Mouse (Mus musculus) megakaryocyte-erythroid progenitor cell, adult 5-6 weeks (primary cell): ENCODE results near the gene Nr1h3. TPM values are rescaled to one million over a fixed set of nuclear protein-coding genes. Genes with fewer than 3 reads are reported as not detected.

Experiments
- ATAC-seq: replicated peaks from 2 replicates; pipeline ENCODE4 v1.8.0; 2016; ENCODE audit warnings: mild to moderate bottlenecking, inconsistent platforms; ENCODE audit not compliant: severe bottlenecking, poor library complexity, low FRiP score, low TSS enrichment
- total RNA-seq, 2 experiments: library from RNA; stranded (forward) in 1 of 2; stranded (reverse) in 1 of 2; fragments of 200-1000, 215-1000 nt in 1 of 2; fragments of >200 nt in 1 of 2; fragmentation: Nextera tagmentation in 1 of 2; gene quantifications; 2 replicates each; pipeline ENCODE4 v1.2.3; 2014 to 2017

The Nr1h3 gene
- total RNA-seq, 2 experiments from 2014 or later = not detected

DNA sequence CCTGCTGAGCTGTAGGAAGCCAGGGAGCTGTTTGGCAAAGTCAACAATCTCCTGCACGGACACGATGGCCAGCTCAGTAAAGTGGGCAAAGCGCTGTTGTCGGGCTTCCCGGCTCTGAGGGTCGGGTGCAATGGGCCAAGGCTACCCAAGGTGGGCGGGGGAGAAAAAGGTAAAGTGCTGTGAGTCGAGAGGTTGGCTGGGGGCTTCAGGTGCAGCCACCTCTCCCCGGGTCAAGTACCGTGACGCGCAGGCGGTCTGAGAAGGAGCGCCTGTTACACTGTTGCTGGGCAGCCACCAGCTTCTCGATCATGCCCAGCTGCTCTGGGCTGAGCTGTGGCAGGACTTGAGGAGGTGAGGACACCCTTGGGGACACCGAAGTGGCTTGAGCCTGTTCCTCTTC, 12.1 kb downstream of the Nr1h3 start:
- no peak for ATAC-seq

DNA sequence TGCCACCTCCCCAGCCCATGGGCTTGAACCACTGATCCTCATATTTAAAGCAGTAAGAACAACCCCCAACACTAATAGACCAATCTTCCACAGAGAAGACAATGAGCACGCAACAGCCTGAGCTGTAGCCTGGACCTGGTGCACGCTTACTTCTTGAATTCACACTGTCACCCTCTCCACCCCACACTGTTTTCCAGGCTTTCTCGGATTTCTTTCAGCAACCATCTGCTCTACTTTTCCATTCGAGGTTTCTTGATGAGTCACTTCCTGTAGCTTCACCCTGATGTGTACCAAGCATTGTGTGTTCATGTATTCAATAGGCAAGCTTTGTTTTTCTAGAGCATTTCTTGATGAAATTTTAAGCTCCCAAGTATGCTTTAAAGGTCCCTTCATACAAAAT, 15.2 kb downstream of the Nr1h3 start:
- no peak for ATAC-seq

DNA sequence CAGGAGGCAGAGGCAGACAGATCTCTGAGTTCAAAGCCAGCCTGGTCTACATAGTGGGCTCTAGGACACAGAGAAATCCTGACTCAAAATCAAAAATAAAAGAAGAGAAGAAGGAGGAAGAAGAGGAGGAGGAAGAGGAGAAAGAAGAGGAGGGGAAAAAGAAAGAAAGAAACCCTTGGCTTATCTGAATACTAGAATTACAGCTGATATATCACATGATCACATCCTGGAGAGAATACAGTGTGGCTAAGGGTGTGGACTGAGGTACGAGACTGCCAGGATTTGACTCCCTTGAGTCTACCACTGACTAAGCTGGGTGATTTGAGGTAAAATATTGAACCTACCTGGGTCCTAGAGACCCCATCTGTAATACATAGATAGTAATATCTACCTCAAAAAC, 16.4 kb downstream of the Nr1h3 start:
- no peak for ATAC-seq

DNA sequence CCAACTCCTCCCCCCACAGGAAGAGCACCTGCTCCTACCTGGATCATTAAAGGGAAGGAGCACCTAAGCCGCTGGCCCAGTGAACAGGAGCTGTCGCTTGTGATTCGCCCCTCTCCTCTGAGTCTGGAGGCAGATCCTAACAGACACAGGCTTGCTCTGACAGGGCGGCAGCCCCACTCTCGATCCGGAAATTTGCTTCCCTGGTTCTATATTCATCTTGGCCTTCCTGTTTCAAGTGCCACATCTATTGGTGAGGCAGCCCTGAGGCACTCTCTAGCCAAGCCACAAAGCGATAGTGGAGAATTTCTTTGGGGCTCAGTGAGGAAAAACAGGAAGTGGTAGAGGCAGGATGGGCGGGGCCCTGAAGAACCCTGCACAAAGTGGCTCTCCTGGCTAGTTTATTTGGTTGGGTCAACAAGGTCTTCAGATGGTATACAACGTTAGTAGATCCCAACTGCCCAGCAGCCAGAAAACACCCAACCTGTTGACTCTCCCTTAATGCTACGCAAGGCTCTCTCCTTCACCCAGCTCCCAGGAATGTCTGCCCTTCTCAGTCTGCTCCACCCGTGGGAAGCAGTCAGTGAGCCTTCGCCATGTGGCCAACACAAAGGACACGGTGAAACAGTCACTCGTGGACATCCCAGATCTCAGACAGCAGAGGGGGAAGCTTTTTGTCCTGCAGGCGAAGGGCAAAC, 18.8 kb downstream of the Nr1h3 start, which contains the start of gene Madd:
Madd (minus strand) TSS at position 127 of the 695 bp plus-strand sequence.
- ATAC-seq = peak; percentile 68

DNA sequence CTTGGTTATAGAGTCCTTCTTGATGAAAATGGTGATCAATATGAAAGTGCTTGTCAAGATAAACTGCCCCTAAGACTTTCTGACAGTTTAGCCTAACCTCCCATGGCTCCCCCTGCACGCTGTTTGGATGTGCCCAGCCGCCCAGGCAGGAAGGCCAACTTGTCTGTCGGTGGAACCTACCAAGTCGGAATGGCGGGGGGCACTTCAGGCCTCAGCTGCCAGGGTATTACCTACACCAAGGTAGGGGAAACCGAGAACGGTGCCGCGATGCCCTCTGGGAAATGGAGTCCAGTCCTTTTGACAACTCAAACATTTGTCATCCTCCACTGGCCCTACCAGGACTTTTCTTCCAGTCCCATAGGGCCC, 19.5 kb downstream of the Nr1h3 start:
- peak; percentile 90 for ATAC-seq

DNA sequence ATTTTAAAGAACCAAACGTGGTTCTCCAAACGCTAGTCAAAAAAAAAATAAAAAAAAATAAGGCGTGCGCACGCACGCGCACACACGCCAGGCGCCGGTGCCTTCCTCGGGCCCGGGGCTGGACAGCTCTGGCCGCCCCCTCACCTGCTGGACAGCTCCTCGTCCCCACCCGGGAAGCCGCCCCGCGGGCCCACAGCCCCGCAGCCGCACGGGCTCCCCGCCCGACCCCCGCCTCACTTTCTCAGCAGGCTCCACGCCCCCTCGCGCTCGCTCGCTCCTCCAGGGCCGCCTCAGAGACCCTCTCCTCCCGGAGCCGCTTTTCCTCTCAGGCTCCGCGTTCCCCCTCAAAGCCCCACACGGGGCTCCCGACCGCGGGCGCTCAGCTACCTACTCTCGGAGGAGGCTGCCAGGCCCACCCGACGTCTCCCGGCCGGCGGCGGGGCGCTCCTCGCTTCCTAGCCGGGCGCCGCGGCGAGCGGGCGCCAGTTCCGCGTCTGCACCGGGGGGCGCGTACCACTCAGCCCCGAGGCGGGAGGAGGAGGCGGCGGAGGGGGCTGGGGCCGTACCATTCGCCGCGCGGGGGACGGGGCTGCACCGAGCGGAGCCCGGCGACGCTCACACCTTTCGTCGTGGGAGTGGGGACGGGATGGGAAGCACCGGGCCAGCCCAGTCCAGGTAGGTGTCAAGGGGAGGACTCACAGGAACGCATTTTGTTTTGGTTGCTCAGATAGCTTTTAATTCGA, 20.1 kb downstream of the Nr1h3 start:
- peak; percentile 73 for ATAC-seq

DNA sequence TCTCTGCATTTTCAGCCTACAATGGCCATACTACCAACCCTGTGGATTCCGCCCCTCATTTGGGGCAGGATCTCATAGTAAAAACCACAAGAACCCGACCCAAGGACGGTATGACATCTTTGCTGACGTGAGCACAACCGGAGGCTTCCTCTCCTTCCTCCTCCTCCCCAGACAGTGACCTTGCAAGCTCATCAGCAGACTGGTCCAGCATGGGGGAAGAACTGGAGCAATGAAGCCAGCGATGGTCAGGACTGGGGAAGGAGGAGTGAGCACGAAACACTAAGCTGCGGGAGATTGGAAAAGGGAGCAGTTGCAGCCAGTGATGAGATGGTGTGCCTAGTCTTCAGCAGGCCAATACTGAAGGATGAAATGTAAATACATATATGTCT, 20.6 kb downstream of the Nr1h3 start:
- no peak for ATAC-seq

DNA sequence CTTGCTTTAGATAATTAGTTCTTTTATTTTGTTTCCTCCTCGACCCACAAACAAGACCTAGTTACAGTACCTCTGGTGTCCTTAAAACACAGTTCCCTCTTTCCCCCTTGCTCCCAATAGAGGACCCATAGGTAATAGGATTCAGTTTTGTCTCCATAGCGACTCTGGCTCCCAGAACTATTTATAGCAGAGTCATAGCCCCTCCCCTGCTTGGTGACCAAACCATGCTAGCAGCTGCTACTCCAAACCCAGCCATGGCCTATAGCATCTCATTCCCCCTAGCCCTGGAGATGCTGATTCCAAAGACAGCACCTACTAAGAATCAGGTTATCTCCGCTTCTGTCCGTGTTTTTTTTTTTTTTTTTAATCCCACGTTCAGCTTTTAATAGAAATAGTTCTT, 21.9 kb downstream of the Nr1h3 start:
- ATAC-seq = no peak

DNA sequence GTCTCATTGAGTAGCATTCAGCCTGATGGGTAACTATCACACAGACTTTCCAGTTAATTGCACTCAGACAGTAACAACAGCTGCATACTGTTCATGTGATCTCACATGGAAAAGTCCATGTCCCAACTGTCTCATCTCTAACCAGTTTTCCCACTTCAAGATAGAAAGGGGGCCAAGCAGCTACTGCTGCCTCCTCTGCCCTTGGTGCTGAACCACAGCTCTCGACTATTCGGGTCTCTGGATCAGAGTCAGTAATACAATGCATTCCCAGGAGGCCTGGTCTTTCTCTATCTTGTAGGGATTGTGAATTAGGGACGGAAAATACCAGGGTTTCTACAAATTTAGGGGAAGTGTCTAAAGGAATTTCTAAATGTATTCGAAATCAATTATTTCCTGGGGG, 22.8 kb downstream of the Nr1h3 start:
- no peak for ATAC-seq

DNA sequence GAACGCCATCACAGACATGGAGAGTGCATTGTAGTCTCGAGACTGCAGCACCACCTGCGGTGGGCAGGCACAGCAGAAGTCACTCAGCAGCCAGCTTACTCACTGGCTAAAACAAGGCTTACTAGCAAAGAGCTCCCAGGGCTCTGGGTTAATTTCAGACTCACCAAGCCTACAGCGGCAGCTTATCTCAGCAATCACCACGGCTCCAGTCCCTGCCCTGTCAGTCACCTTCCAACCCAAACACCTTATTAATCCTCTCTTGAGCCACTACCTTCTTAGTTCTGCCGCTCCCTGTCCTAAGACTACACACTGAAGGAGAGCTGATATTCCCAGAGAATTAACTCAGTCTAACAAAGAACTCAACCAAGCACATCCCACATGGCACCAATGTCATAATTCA, 26.4 kb downstream of the Nr1h3 start:
- no peak for ATAC-seq

DNA sequence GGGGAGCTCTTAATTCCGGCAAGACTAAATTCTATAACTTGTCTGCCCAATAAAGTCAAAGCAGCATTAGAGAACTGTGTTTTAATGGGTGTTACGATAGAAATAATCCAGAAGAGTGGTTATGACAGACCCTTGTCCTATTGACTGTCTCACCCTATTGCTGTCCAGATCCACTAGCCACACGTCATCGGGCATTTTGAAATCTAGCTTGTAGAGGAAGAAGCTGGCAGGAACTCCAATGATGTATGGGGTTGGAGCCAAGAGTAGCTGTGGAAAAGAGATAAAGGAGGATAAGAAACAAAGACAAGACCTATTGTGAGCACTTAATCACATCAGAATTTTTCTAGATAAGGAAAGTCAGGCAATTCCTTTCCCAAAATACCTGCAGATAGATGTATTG, 27.1 kb downstream of the Nr1h3 start:
- ATAC-seq = no peak

DNA sequence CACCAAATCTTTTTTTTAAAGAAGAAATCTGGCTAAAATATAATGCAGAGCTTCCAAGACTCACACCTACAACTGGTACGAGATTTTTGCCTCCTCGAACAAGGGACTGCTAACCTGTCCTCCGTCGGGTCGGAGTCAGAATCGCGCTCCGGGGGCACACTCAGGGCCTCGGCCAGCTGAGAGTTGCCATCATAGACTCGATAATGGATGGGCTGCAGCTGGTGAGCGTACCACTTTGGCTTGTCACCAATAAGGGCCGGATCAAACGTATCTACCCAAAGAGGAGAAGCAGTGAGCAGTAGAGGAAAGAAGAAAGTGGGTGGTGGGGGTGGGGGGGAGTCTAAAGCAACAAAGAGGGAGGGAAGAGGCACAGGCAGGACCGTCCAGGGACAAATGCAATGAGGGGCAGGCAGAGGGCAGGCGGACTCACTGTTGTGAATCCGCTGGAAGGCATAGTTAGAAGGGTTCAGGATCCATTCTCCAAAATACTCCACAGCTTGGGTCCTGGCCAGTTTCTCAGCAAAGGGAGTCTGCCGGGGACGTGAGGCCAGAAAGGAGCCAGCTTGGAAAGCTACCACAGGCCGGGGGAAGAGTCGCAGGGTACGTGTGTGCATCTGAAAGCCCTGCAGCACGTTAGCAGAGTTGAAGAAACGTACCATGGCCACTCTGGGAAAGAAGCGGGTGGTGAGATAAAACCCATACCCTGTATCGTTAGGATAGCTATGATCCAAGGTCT, 32.9 kb downstream of the Nr1h3 start:
- ATAC-seq = no peak

DNA sequence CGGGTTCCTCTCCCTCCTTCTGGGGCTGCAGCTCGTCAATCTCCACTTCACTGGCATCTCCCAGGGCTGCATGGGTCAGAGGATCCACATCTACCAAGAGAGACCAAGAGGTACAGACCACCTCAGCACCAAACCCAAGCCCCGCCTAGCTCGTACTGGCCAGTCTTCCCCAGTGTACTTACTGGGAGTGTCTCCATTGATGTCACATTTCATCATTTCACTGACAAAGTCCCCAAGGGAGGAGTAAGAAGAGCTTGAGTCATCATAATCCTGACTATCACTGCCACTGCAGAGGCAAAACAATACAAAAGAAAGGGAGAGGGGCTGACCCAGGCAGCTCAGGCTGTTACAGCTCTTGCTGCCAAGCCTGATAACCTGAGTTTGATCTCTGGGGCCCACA, 35.0 kb downstream of the Nr1h3 start:
- no peak for ATAC-seq

DNA sequence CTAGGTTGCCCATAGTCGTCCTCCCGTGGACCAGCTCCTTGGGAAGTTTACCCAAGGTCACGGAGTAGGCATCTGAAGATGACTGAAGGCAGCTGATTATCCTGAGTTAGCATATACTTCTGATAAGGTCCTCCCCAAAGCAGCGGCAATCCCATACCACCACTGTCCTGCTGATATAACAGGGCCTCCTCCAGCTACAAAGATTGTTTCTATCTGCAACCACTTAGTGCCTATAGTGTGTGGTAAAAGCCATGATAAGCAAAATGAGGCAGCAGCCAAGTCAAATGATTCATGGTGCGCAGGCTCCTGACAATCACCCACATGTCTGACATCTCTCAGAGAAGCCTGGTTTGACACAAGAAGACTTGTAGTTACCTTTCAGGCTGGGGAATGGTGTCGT, 37.6 kb downstream of the Nr1h3 start:
- ATAC-seq = peak; percentile 93

DNA sequence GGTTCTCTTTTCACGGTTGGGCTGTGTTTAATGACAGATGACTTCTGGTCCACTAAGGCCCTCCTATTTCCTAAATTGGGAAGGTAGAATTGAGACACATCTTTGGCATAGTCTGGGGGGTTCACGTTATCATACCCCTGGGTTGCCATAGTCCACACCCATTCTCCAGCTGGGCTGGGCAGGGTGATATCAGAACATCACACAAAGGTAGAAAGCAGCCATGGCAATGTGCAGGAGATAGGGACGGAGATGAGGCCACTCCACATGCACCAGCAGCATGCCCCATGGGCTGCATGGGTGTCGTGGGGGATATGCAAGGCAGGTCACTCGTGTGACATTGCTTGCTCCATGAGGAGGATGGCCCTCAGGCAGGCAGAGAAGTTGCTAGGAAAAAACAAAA, 39.1 kb downstream of the Nr1h3 start:
- ATAC-seq = no peak

DNA sequence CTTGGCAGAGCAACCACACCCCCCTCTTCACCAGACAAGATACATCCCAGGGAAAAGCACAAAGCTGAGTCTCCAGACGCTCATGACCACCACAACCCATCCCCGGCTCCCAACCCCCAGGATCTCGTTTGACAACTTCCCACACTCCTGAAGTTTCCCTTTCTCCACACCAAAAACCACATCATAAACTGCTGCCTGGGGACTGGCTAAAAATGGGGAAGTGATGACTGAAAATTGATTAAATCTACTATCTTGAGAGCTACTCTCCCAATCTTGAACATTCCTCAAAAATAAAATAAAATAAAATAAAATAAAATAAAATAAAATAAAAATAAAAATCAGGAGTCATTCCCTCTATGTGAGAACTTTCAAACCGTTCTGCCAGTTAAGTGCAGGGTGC, 39.7 kb downstream of the Nr1h3 start:
- ATAC-seq = no peak

DNA sequence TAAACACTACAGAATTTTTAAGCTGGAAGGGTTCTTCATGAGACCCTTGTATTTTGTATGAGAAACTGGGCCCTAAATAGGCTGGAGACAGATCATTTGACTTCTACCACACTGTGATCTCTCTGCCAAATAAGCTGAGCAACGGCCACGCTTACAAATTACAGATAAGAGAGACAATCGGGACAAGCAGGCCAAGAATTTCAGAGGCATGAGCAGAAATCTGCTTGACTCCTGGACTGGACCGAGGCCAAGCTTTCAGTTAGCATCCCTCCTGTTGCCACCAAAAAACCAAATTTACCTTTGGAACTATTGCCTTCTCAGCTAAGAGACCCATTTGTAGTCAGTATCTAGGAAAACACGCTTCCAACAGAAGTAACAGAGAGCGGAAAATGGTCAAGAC, 42.0 kb downstream of the Nr1h3 start:
- no peak for ATAC-seq

DNA sequence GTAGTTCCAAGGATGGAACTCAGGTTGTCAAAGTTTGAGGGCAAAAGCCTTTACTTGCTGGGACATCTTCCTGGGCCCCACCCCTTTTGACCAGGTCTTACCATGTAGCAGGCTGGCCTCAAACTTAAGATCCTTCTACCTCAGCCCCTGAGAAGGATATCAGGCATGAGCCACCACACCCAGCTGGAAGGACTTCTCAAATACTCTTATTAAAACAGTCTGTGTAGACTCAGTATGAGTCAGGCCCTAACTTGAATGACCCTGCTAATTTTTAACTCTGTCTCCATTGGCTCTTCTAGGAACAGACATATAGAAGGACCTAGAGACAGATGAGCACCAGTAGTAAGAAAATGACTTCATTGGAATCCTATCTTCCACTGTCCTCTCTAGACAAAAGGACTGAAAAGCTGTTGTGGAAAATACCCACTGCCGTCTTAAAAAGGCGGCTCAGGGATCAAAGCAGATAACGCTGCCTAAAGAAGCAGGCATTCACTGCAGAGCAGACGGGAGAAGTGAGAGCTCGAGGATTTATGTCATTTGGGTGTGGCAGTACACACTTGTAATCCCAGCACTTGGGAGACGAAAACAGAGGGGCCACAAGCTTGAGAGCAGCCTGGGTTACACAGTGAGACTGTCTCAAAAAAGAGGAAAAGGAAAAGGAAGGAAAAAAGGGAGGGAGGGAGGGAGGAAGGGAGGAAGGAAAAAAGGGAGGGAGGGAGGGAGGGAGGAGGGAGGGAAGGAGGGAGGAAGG, 45.5 kb downstream of the Nr1h3 start:
- no peak for ATAC-seq

DNA sequence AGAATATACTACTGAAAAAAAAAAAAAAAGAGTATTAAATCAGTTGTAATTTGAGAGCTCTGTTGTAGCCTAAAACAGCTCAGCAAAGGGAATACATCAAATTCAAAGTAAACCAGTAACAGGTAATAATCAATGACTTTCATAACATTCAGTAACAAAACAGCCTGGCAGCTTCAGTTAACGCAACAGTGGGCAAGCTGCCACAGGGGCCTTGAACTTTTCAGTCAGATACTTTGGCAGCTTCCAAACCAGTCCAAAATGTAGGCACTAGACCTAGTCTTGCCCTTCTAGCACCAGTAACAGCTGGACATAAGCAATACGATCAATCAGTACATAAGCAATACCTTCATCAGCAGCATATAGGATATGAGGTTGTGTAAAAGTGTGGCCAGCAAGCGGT, 48.5 kb downstream of the Nr1h3 start:
- ATAC-seq = no peak

DNA sequence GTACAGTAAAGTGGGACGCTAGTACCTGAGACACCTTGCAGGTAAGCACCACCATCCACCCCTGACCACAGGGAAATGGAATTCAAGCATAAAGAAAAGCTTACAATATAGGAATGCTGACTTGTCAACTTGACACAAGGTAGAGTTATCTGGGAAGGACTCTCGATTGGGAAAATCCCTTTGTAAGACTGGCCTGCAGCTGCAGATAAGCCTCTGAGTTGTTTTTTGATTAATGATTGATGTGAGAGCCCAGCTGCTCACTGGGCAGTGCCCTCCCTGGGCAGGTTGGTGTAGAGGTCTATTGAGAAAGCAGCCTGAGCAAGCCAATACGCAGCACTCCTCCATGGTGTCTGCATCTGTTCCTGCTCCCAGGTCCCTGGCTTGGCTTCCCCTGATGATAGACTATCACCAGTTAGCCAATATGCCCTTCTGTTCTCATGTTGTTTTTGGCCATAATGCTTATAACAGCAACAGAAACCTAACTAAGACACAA, 49.7 kb downstream of the Nr1h3 start:
- no peak for ATAC-seq
